8 mouse cellular contexts compared by ENCODE assay signal in genomic region chr14:31197547-31198516, GRCm38 (mm10). TPM values are rescaled to one million over a fixed set of nuclear protein-coding genes. Genes with fewer than 3 reads are reported as not detected.
DNase-seq lines count a peak whose midpoint lies in the region; ATAC-seq and TF ChIP-seq lines count a peak whose summit lies in the region.

No protein-coding gene starts in this region.

- peaks cover 98% of the 10 kb centered on the region for H3K79me2 ChIP-seq in C2C12 (ENCODE audit: control insufficient read depth, insufficient read depth)

- peak overlapping the region; percentile 68 for H3ac ChIP-seq in C2C12 (ENCODE audit: control insufficient read depth, insufficient read length, low read depth)

- peaks cover 31% of the 10 kb centered on the region for H3K36me3 ChIP-seq in hindbrain, postnatal 0 days (ENCODE audit: insufficient read depth, low read length)
- peaks cover 18% of the 10 kb centered on the region for H3K36me3 ChIP-seq in hindbrain, embryonic 11.5 days (ENCODE audit: control insufficient read depth, insufficient read depth, low read length)
- peaks cover 81% of the 10 kb centered on the region for H3K36me3 ChIP-seq in C2C12 (ENCODE audit: control insufficient read depth, insufficient read depth)

- no peak overlapping the region for H3K4me3 ChIP-seq in hindbrain, postnatal 0 days (ENCODE audit: low read length)
- H3K4me3 ChIP-seq in hindbrain, embryonic 11.5 days (ENCODE audit: low read depth, low read length) = no peak overlapping the region
- no peak overlapping the region for H3K4me3 ChIP-seq in C2C12 (ENCODE audit: insufficient read depth, poor library complexity, severe bottlenecking)

- H3K4me2 ChIP-seq in hindbrain, postnatal 0 days (ENCODE audit: low read depth, low read length) = no peak overlapping the region
- H3K4me2 ChIP-seq in hindbrain, embryonic 11.5 days (replicated peaks; ENCODE audit: low read depth, low read length) = no peak overlapping the region

- no peaks in the 10 kb centered on the region for H3K9me3 ChIP-seq in hindbrain, postnatal 0 days (ENCODE audit: low read length)
- no peaks in the 10 kb centered on the region for H3K9me3 ChIP-seq in hindbrain, embryonic 11.5 days (ENCODE audit: control insufficient read depth, low read length)

- peak; percentile 50 for ATAC-seq in hindbrain, postnatal 0 days
- no peak for ATAC-seq in hindbrain, embryonic 11.5 days (ENCODE audit: low FRiP score)
- peak; percentile 55 for ATAC-seq in activated CD4-positive, CD25-positive, alpha-beta regulatory T cell, adult 4 months
- peak; percentile 50 for ATAC-seq in megakaryocyte progenitor cell, adult 5-6 weeks (replicated peaks; ENCODE audit: poor library complexity)

- no peaks in the 10 kb centered on the region for H3K4me1 ChIP-seq in hindbrain, postnatal 0 days (ENCODE audit: insufficient read depth, low read length)
- H3K4me1 ChIP-seq in hindbrain, embryonic 11.5 days (replicated peaks; ENCODE audit: control insufficient read depth, insufficient read depth, low read length) = no peaks in the 10 kb centered on the region

- H3K27ac ChIP-seq in hindbrain, postnatal 0 days = no peak overlapping the region
- H3K27ac ChIP-seq in hindbrain, embryonic 11.5 days (ENCODE audit: low read depth, low read length) = no peak overlapping the region

- peak; percentile 39 for DNase-seq in hindbrain, postnatal 0 days (ENCODE audit: low spot score)
- DNase-seq in hindbrain, embryonic 11.5 days (ENCODE audit: low spot score) = no peak
- peak; percentile 66 for DNase-seq in induced T-regulatory cell, adult 2 months (ENCODE audit: low read depth)
- no peak for DNase-seq in natural killer cell, adult 2 months (ENCODE audit: low spot score in 2 of 2)
- DNase-seq in thymus, postnatal 0 days (ENCODE audit: low spot score) = no peak

- 47% methylated on average over 16 of the region's 16 CpGs for WGBS in hindbrain, postnatal 0 days
- 77% methylated on average over 16 of the region's 16 CpGs for WGBS in hindbrain, embryonic 11.5 days

- TF ChIP-seq CTCF in hindbrain, postnatal 0 days (IDR thresholded peaks at IDR 0.05; ENCODE audit: low read depth) = no peak
- no peak for TF ChIP-seq CTCF in C2C12 (IDR thresholded peaks at IDR 0.05; ENCODE audit: control insufficient read depth, insufficient read depth, insufficient read length)

- no peaks in the 10 kb centered on the region for H3K27me3 ChIP-seq in hindbrain, postnatal 0 days (ENCODE audit: insufficient read depth, low read length)
- no peaks in the 10 kb centered on the region for H3K27me3 ChIP-seq in hindbrain, embryonic 11.5 days (ENCODE audit: control insufficient read depth, insufficient read depth, low read length)
- no peaks in the 10 kb centered on the region for H3K27me3 ChIP-seq in C2C12 (ENCODE audit: control insufficient read depth, insufficient read depth, insufficient read length)

- H3K79me3 ChIP-seq in C2C12 (ENCODE audit: low read depth) = peaks cover 69% of the 10 kb centered on the region

- H3K9ac ChIP-seq in hindbrain, postnatal 0 days (replicated peaks; ENCODE audit: low read length) = no peak overlapping the region
- no peak overlapping the region for H3K9ac ChIP-seq in hindbrain, embryonic 11.5 days (ENCODE audit: low read depth, low read length)

TF ChIP-seq in C2C12, 6 proteins besides CTCF, POLR2A, EP300 and RAD21:
- TF ChIP-seq CEBPB (IDR thresholded peaks at IDR 0.05; ENCODE audit: low read depth) (no peak), USF1 (IDR thresholded peaks at IDR 0.05; ENCODE audit: low read depth) (peak; percentile 79), MYOD1 (IDR thresholded peaks at IDR 0.05; ENCODE audit: control insufficient read depth, insufficient read length, low read depth) (peak; percentile 70), FOSL1 (IDR thresholded peaks at IDR 0.05; ENCODE audit: insufficient read depth, low read length, poor library complexity, severe bottlenecking) (no peak), MAX (IDR thresholded peaks at IDR 0.05) (peak; percentile 94), MYOG (IDR thresholded peaks at IDR 0.05; ENCODE audit: control insufficient read depth, extremely low read depth, insufficient read length) (no peak)
TF ChIP-seq in C2C12: peak in this region for 3.

RNA-seq across cellular contexts. Expression of gene Tnnc1, which starts 10.3 kb away (rescaled TPM):
- total RNA-seq in hindbrain, postnatal 0 days (2014; rRNA removed) = 0.68 and 1.6 TPM in 2 replicates
- polyA plus RNA-seq in hindbrain, postnatal 0 days (2015; fragmentation: Nextera tagmentation; extraction: Ambion mirVana) = 2.9 and 3.0 TPM in 2 replicates
- 8.9 and 17.2 TPM in 2 replicates for polyA plus RNA-seq in hindbrain, embryonic 11.5 days (2014; fragmentation: Nextera tagmentation; extraction: Ambion mirVana)
- 21.0 TPM for polyA plus RNA-seq in C2C12 (2012; fragmentation: generic; extraction: Trizol)
- not detected for polyA plus RNA-seq in activated CD4-positive, CD25-positive, alpha-beta regulatory T cell, adult 4 months (2017; shearing (Covaris generic))
- 0.94 TPM in 1 of 2 replicates, not detected in the other for total RNA-seq in megakaryocyte progenitor cell, adult 5-6 weeks (2015)
- total RNA-seq in megakaryocyte progenitor cell, adult 5-6 weeks (2017) = 0.54 and 0.87 TPM in 2 replicates
- polyA plus RNA-seq in thymus, postnatal 0 days (2015; fragmentation: Nextera tagmentation; extraction: Ambion mirVana) = 5.0 and 5.7 TPM in 2 replicates

RNA-seq across cellular contexts. Expression of gene Nisch, which starts 18.9 kb away (rescaled TPM):
- 281 and 419 TPM in 2 replicates for total RNA-seq in hindbrain, postnatal 0 days (2014; rRNA removed)
- 234 and 243 TPM in 2 replicates for polyA plus RNA-seq in hindbrain, postnatal 0 days (2015; fragmentation: Nextera tagmentation; extraction: Ambion mirVana)
- 251 and 305 TPM in 2 replicates for polyA plus RNA-seq in hindbrain, embryonic 11.5 days (2014; fragmentation: Nextera tagmentation; extraction: Ambion mirVana)
- 160 TPM for polyA plus RNA-seq in C2C12 (2012; fragmentation: generic; extraction: Trizol)
- 100 to 1,000 TPM; 130 to 131 TPM for polyA plus RNA-seq in activated CD4-positive, CD25-positive, alpha-beta regulatory T cell, adult 4 months (2017; shearing (Covaris generic))
- 94.2 and 113 TPM in 2 replicates for total RNA-seq in megakaryocyte progenitor cell, adult 5-6 weeks (2015)
- total RNA-seq in megakaryocyte progenitor cell, adult 5-6 weeks (2017) = 69.7 and 88.2 TPM in 2 replicates
- polyA plus RNA-seq in thymus, postnatal 0 days (2015; fragmentation: Nextera tagmentation; extraction: Ambion mirVana) = 116 and 144 TPM in 2 replicates

RNA-seq across cellular contexts. Expression of gene Sema3g, which starts 19.8 kb away (rescaled TPM):
- total RNA-seq in hindbrain, postnatal 0 days (2014; rRNA removed) = 2.9 and 4.9 TPM in 2 replicates
- polyA plus RNA-seq in hindbrain, postnatal 0 days (2015; fragmentation: Nextera tagmentation; extraction: Ambion mirVana) = 0.33 and 0.38 TPM in 2 replicates
- polyA plus RNA-seq in hindbrain, embryonic 11.5 days (2014; fragmentation: Nextera tagmentation; extraction: Ambion mirVana) = 0.42 and 0.51 TPM in 2 replicates
- polyA plus RNA-seq in C2C12 (2012; fragmentation: generic; extraction: Trizol) = 0.14 TPM
- not detected for polyA plus RNA-seq in activated CD4-positive, CD25-positive, alpha-beta regulatory T cell, adult 4 months (2017; shearing (Covaris generic))
- total RNA-seq in megakaryocyte progenitor cell, adult 5-6 weeks (2015) = 0.02 TPM in 1 of 2 replicates, not detected in the other
- 0.04 TPM in 1 of 2 replicates, not detected in the other for total RNA-seq in megakaryocyte progenitor cell, adult 5-6 weeks (2017)
- 0.27 and 0.30 TPM in 2 replicates for polyA plus RNA-seq in thymus, postnatal 0 days (2015; fragmentation: Nextera tagmentation; extraction: Ambion mirVana)

RNA-seq across cellular contexts. Expression of gene Stab1, which starts 29.4 kb away (rescaled TPM):
- total RNA-seq in hindbrain, postnatal 0 days (2014; rRNA removed) = 31.2 and 35.4 TPM in 2 replicates
- 10.5 and 11.5 TPM in 2 replicates for polyA plus RNA-seq in hindbrain, postnatal 0 days (2015; fragmentation: Nextera tagmentation; extraction: Ambion mirVana)
- polyA plus RNA-seq in hindbrain, embryonic 11.5 days (2014; fragmentation: Nextera tagmentation; extraction: Ambion mirVana) = 23.5 and 25.5 TPM in 2 replicates
- polyA plus RNA-seq in C2C12 (2012; fragmentation: generic; extraction: Trizol) = 0.25 TPM
- polyA plus RNA-seq in activated CD4-positive, CD25-positive, alpha-beta regulatory T cell, adult 4 months (2017; shearing (Covaris generic)) = 1 to 10 TPM; 1.6 to 1.9 TPM
- 3.2 and 6.7 TPM in 2 replicates for total RNA-seq in megakaryocyte progenitor cell, adult 5-6 weeks (2015)
- 0.44 and 0.87 TPM in 2 replicates for total RNA-seq in megakaryocyte progenitor cell, adult 5-6 weeks (2017)
- 8.0 and 8.8 TPM in 2 replicates for polyA plus RNA-seq in thymus, postnatal 0 days (2015; fragmentation: Nextera tagmentation; extraction: Ambion mirVana)

RNA-seq across cellular contexts. Expression of gene Phf7, which starts 53.3 kb away (rescaled TPM):
- total RNA-seq in hindbrain, postnatal 0 days (2014; rRNA removed) = 4.1 and 5.3 TPM in 2 replicates
- 8.8 and 11.0 TPM in 2 replicates for polyA plus RNA-seq in hindbrain, postnatal 0 days (2015; fragmentation: Nextera tagmentation; extraction: Ambion mirVana)
- polyA plus RNA-seq in hindbrain, embryonic 11.5 days (2014; fragmentation: Nextera tagmentation; extraction: Ambion mirVana) = 13.9 and 14.0 TPM in 2 replicates
- 4.5 TPM for polyA plus RNA-seq in C2C12 (2012; fragmentation: generic; extraction: Trizol)
- polyA plus RNA-seq in activated CD4-positive, CD25-positive, alpha-beta regulatory T cell, adult 4 months (2017; shearing (Covaris generic)) = 10 to 100 TPM; 10.7 to 12.9 TPM
- total RNA-seq in megakaryocyte progenitor cell, adult 5-6 weeks (2015) = 14.9 and 16.4 TPM in 2 replicates
- total RNA-seq in megakaryocyte progenitor cell, adult 5-6 weeks (2017) = 9.0 and 11.4 TPM in 2 replicates
- polyA plus RNA-seq in thymus, postnatal 0 days (2015; fragmentation: Nextera tagmentation; extraction: Ambion mirVana) = 18.6 and 21.5 TPM in 2 replicates

Comparison
In these comparisons a context has a peak if more than half of its experiments do, and no peak if none do; other contexts are left out.
1. DNase-seq: peak in hindbrain, postnatal 0 days (single experiment) and induced T-regulatory cell, adult 2 months (single experiment); none in hindbrain, embryonic 11.5 days (single experiment), natural killer cell, adult 2 months (0 of 2) and thymus, postnatal 0 days (single experiment).